Mouse (Mus musculus): Measurements from ENCODE around the gene Yipf2.

DNA sequence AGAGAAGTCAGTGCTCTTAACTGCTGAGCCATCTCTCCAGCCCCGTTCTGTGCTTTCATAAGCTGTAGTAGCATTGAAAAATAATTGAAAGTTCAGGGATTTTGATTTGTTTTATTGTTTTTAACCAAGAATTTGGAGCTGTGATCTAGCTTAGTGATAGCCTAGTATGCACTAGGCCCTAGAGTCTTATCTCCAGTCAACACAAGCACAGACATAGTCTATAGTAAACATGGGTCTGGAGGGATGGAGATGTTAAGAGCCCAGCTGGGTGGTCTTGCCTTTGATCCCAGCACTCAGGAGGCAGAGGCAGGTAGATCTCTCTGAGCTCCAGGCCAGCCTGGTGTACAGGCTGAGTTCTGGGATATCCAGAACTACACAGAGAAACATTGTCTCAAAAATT lies 30.0 kb upstream of the Yipf2 start:
- TF ChIP-seq CTCF (IDR thresholded peaks at IDR 0.05; ENCODE audit: control insufficient read depth, insufficient read depth, low read length) (no peak), POLR2A (IDR thresholded peaks at IDR 0.05; ENCODE audit: borderline replicate concordance, control insufficient read depth, low read depth, low read length) (no peak)

Measured in bone marrow, adult 2 months (tissue).